In genomic region chr5:128027076-128027475, GRCm38 (mm10) we compare ENCODE assay signal across 11 mouse cellular contexts.
DNase-seq lines count a peak whose midpoint lies in the region; ATAC-seq lines count a peak whose summit lies in the region.
"Had no signal": no experiment of that assay in that cellular context is flagged by ENCODE, and none has a peak within 500 bp of the region (broad histone marks: within the 10 kb centered on the region; RNA-seq: fewer than 3 reads in every experiment).

No protein-coding gene starts in this region.

- 32% methylated on average over 2 of the region's 2 CpGs for WGBS in midbrain, embryonic 10.5 days
- 16% methylated on average over 2 of the region's 2 CpGs for WGBS in midbrain, embryonic 16.5 days

- no peak for ATAC-seq in midbrain, embryonic 16.5 days

- no peaks in the 10 kb centered on the region for H3K9me3 ChIP-seq in midbrain, embryonic 10.5 days (replicated peaks)
- H3K9me3 ChIP-seq in midbrain, embryonic 16.5 days (replicated peaks; ENCODE audit: control insufficient read depth, low read length, poor library complexity, severe bottlenecking) = no peaks in the 10 kb centered on the region
- H3K9me3 ChIP-seq: kidney, embryonic 15.5 days had no signal

- intact Hi-C loops in left cerebral cortex, postnatal 10 days (cut with DNase I) = no loop called here

- no peak overlapping the region for H3K4me2 ChIP-seq in midbrain, embryonic 16.5 days (ENCODE audit: low read length)
- H3K4me2 ChIP-seq: kidney, embryonic 15.5 days had no signal

- no peak overlapping the region for H3K27ac ChIP-seq in midbrain, embryonic 10.5 days (replicated peaks)
- H3K27ac ChIP-seq in midbrain, embryonic 16.5 days (ENCODE audit: low read length) = no peak overlapping the region
- H3K27ac ChIP-seq: kidney, embryonic 15.5 days had no signal

- H3K4me3 ChIP-seq in midbrain, embryonic 10.5 days = no peak overlapping the region
- H3K4me3 ChIP-seq in midbrain, embryonic 16.5 days (ENCODE audit: low read depth, low read length) = no peak overlapping the region
- H3K4me3 ChIP-seq: erythroblast, embryonic 14.5 days; kidney, embryonic 15.5 days; myocyte had no signal

- no peaks in the 10 kb centered on the region for H3K27me3 ChIP-seq in midbrain, embryonic 10.5 days (ENCODE audit: low read depth, poor library complexity, severe bottlenecking)
- H3K27me3 ChIP-seq in midbrain, embryonic 16.5 days (ENCODE audit: control insufficient read depth, insufficient read depth, low read depth, low read length) = no peaks in the 10 kb centered on the region
- H3K27me3 ChIP-seq: kidney, embryonic 15.5 days had no signal

- DNase-seq in midbrain, embryonic 10.5 days (ENCODE audit: low spot score) = peak; percentile 40
- peak; percentile 75 for DNase-seq in layer of hippocampus, adult 11-12 months (ENCODE audit: low spot score)
- DNase-seq in left cerebral cortex, postnatal 10 days (ENCODE audit: extremely low spot score in 1 of 2, low spot score in 2 of 2) = peak; percentile 32 to 39
- DNase-seq in adrenal gland, postnatal 14 days = no peak
- DNase-seq in spleen, adult 18-20 months = no peak
- DNase-seq in lung, postnatal 4 days = no peak
- DNase-seq: liver had no signal

- peaks cover 20% of the 10 kb centered on the region for H3K4me1 ChIP-seq in midbrain, embryonic 10.5 days
- no peaks in the 10 kb centered on the region for H3K4me1 ChIP-seq in midbrain, embryonic 16.5 days (ENCODE audit: control insufficient read depth, insufficient read depth, low read length)
- H3K4me1 ChIP-seq: kidney, embryonic 15.5 days had no signal

- H3K36me3 ChIP-seq in midbrain, embryonic 10.5 days = no peaks in the 10 kb centered on the region
- H3K36me3 ChIP-seq in midbrain, embryonic 16.5 days (ENCODE audit: control insufficient read depth, insufficient read depth, low read length) = no peaks in the 10 kb centered on the region
- H3K36me3 ChIP-seq: kidney, embryonic 15.5 days had no signal

- no peak overlapping the region for H3K9ac ChIP-seq in midbrain, embryonic 16.5 days (ENCODE audit: low read depth, low read length)
- H3K9ac ChIP-seq: kidney, embryonic 15.5 days had no signal

Comparison
In these comparisons a context has a peak if more than half of its experiments do, and no peak if none do; other contexts are left out.
1. DNase-seq: peak in midbrain, embryonic 10.5 days (single experiment), layer of hippocampus, adult 11-12 months (single experiment) and left cerebral cortex, postnatal 10 days (2 of 2); none in adrenal gland, postnatal 14 days (single experiment), spleen, adult 18-20 months (0 of 2) and lung, postnatal 4 days (0 of 2).